Mouse (Mus musculus): Measurements from ENCODE around the gene Pla2g2e.
"Not testable (repeated sequence)": the region's sequence is repeated elsewhere in the genome, so short reads cannot be mapped to it uniquely, and the experiment has no call there.

The Pla2g2e gene

DNA sequence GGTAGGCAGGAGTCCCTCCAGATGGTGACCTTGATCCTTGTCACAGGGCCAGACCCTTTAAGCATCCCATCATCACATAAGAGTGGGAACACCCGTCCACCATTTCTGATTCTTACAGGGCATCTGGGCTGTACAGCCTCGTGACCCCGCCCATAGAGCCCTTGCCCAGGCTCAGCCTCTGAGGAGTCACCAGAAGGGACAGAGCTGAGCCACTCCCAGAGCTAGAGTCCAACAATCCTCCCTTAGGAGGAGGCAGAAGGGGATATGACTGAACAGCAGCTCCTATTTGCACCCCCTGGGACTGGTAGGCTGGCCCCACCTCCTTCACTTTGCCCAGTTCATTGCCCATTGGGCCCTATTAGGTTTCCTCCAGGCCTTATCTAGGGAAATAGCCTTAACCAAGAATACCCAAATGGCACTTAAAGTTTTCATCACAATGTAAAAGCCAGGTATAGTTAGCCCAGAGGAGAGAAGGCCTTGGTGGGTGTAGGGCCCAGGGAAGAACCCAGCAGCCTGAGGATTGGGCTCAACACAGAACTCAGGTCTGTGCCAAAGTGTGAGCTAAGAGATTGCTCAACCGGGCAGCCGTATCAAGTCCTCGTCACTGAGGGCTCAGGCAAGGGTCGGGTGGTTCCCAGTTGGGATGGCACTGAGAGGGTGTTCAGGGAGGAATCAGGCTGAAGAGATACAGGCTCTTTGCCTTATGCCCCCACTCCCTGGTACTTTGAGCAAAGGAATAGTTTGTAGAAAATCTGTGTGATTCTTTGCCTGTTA, 3.3 kb downstream of the Pla2g2e start:
- no peak for DNase-seq (ENCODE audit: low read depth in 2 of 2, low spot score in 2 of 2)

DNA sequence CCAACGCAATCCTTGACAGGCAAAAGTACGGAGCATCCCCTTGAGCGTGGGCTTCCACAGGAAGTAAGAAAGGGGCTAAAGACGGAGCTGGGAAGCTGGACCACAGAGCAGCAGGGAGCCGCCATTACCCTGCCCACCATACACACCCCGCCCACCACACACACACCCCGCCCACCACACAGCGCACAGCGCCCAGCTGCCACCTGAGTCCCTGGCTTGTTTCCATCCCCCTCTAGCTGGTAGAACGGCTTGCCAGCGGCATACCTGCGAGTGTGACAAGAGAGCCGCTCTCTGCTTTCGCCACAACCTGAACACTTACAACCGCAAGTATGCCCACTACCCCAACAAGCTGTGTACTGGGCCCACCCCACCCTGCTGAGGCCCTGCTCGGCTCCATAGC, 4.4 kb downstream of the Pla2g2e start:
- DNase-seq (ENCODE audit: low read depth in 2 of 2, low spot score in 2 of 2), result no peak

DNA sequence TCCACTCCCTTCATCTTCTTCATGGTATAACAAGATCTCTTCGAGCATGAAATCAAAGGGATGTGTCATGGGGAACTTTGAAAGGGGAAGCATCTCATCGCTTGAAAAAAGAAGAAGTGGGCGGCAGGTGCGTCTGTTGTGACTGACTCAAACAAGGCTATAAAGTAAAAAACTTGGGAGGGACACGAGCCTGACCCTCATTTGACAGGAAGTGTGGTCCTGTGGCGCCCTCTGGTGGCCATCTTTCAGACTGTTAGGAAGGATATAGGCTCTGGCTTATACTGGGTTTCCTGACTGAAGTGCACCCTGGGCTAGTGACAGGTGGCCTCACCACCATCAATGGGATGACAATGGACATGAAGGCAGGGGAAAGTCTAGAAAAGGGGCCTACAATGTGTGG, 6.5 kb downstream of the Pla2g2e start:
- DNase-seq (ENCODE audit: low read depth in 2 of 2, low spot score in 2 of 2), result peak; percentile 60 to 71

DNA sequence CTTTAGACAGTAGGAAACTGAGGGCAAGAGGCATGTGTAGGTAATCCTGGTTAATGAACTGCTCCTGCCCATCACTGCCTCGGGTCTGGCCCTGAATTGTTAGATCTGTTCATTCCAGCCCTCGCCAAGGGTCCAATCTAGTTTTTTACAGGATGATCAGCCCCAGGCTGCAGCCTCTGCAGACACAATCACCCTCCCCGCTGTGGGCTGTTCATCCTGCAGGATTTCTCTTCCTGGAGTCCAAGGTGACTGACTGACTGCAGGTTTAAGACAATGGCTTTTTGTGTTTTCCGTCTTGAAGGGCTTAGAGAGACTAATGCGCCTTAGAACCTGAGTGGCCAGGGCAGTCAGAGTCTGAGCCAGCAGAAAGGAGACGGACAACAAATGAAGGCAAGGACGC, 11.4 kb downstream of the Pla2g2e start:
- no peak for DNase-seq (ENCODE audit: low read depth in 2 of 2, low spot score in 2 of 2)

DNA sequence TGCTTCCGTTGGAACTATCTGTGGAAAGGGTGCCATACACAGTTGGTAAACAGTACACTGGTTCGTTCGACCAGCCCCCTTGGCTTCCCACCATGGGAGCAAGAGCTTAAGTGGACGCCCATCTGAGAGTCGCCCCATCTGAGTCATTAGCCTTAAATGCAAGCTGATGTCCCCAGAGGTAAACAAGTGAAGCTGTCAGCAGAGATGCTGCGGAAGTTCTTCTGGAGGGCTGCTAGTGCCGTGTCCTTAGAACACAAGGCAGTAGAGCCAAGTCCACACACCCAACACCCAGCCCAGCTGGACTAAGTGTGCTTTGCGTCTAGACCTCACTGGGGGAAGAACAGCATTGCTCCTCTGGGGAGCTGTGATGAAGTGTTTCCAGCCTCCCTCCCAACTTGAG, 11.9 kb downstream of the Pla2g2e start:
- no peak for DNase-seq (ENCODE audit: low read depth in 2 of 2, low spot score in 2 of 2)

DNA sequence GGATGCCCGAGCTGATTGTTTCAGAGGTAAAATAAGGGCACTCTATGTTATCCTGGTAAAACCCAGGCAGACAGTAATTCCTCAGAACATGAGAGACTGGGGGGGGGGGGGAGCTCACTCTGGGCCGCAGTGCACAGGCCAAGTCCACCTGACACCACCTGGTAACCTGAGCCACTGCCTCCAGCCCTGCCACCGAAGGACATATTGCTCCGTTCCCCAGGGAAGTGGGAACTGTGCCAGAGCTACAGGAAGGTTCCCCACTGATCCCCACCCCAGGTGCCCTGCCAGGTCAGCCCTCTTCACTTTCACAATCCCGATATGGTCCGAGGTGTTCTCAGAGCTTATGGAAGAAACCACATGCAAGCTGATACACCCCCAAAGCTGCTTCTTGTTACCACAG, 14.9 kb downstream of the Pla2g2e start:
- DNase-seq (ENCODE audit: low read depth in 2 of 2, low spot score in 2 of 2), result no peak

DNA sequence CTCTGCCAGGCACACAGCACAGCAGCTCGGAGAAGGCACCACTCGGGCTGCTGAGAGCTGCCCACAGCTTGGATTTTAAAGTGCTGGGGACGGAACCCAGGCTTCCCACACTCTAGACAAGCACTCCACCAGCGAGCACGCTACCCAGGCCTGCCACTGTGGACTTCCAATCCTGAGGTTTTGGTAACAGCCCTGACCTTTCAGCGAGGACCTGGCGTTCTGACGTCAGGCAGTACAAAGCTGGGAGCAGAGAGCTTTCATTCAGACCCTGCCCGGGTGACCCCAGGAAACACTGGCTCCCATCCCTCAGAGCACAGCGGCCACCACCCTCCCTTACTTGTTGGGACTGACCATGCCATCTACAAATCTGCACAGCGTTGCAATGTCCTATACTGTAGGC, 16.0 kb downstream of the Pla2g2e start:
- DNase-seq (ENCODE audit: low read depth in 2 of 2, low spot score in 2 of 2), result not testable (repeated sequence)

DNA sequence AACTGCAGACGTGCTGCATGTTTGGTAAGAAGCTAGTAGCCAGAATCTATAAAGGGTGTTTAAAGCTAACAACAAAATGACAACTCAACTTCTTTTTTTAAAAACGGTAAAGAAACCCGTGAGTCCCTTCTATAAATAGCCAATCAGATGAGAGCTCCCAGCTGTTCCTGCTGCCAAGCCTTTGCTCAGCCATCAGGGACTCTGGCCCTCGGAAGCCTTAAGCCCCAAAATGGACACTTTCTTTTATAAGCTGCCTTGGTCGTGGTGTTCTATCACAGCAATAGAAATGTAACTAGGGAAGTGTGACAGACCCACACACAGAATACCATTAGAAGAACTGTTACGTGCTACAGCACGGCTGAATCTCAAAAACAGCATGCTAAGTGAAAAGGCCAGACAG, 21.6 kb downstream of the Pla2g2e start:
- no peak for DNase-seq (ENCODE audit: low read depth in 2 of 2, low spot score in 2 of 2)

DNA sequence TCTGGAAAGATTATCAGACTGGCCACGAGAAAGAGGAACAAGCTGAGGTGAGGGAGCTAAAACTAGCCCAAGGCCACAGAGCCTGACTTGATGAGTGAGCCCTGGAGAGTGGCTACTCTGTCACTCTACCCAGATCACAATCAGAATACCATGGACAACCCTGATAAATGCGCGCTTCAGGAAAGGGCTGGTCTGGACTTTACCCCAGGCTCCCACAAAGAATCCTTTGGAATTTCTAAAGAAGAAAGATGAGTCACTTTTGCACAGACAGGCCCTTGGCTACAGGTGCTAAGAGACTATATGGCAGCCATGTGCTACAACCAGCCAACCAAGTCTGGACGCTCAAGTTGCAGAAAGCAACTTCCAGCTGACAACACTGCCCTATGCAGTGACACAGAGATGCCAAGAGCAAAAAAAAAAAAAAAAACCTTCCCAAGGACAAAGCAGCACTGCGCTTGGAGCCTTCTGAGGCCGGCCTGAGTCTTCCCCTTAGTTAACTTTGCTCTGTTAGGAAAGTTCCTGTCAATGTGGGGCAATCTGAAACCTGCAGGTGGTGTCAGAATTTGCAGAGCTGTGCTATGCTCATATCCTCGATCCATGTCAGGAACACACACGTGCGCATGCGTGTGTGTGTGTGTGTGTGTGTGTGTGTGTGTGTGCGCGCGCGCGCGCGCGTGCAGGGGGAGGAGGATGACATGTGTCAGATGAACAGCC, 28.0 kb downstream of the Pla2g2e start:
- no peak for DNase-seq (ENCODE audit: low read depth in 2 of 2, low spot score in 2 of 2)

DNA sequence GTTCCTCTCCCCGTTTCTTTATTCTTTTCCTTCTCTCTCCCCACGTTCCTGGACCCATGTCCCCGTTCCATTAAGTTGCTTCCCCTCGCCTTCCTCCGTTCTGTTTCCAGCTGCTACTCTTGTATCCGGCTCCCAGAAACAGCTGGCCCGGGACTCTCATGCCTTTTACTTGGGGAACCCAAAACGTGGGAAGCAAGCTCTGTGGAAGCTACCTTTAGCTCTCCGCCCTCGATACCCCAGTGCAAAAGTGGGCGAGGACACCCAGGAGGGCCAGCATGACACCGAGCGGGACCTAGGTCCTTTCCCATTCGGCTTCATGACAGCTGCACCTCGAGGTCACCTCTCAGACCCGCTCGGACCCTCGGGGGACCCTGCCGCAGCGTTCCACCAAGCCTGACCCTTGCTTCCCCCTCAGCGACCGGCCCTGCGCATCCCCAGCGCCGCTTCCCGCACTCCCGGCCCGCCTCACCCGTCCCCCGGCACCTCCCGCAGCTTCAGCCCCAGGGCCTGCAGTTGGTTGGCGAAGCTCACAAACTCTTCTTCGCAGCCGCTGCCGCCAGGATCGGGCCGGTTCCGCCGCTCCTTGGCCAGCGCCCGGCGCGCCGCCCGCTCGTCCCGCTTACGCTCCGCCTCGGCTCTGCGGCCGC, 35.5 kb downstream of the Pla2g2e start:
- peak; percentile 9 to 14 for DNase-seq (ENCODE audit: low read depth in 2 of 2, low spot score in 2 of 2)

DNA sequence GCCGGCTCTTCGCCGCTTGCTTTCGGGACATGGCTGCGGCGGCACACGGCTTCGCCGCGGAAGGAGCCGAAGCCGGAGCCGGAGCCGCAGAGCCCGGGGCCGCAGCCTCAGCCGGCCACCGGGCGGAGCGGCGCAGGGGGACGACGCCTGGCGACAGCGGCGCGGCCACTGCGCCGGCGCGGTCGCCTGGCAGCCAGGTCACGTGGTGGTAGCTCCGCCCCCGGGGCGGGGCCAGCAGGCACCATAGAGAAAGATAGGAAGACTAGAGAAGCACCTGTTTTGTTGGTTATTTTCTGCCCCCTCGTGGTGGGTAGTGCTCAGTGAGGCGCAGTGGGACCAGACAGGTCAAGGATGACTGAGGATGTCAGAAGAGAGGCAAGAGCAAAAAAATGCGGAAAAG, 36.1 kb downstream of the Pla2g2e start, which contains the start of gene Otud3:
Otud3 (minus strand) TSS at position 149 of the 400 bp plus-strand sequence.
- peak; percentile 91 to 97 for DNase-seq (ENCODE audit: low read depth in 2 of 2, low spot score in 2 of 2)

DNA sequence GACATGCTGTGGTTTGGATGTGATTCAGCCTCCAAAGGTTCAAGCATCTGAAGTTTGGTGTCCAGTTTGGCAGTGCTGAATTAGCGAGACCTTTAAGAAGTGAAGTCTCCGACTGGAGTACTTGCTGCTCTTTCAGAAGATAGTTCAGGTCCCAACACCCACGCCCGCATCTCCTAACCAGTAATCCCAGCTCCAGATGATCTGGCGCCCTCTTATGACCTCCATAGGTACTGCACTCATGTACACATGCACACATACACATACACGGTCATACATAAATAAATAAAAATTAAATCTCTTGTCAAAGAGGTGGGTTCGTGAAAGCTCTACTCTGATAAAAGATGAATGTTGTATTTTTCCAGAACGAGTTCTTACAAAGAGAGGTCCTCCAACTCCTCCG, 39.5 kb downstream of the Pla2g2e start:
- DNase-seq (ENCODE audit: low read depth in 2 of 2, low spot score in 2 of 2), result no peak

DNA sequence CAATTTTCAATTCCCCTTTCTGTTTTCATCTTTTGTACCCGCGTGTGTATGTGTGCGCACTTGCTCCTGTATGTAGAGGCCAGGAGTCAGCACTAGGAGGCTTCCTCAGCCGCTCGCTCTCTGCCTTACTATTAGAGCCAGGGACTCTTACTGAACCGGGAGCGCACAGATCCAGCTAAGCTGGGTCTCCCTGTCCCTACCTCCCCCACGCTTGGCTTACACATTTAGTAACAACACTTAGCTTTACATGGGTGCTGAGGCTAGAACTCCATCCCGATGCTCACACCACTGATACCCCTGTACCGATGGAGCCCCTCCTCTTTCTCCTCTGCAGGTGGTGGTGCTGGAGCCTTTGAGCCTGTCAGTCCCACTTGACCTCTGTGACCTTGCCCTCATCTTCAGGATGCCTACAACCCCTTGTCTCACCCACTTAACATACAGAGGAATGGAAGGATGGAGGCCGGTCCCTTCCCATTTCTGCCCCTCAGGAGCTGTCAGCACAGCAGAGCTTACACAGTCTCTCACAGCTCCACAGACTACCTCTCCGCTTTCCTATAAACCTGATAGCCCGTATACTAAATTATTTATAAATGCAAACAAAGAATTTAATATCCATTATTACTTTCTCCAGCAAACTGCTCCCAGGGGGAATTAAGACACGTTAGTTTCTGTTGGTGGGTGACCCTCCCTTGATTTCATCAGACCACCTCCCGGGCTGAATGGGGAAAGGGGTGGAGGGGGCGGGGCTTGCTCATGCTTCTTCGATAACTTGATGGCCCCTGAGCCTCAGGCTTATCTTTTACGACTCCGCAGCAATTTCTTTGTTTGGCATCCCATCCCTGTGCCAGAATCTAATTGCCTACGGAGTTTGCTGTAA, 43.8 kb downstream of the Pla2g2e start:
- no peak for DNase-seq (ENCODE audit: low read depth in 2 of 2, low spot score in 2 of 2)

DNA sequence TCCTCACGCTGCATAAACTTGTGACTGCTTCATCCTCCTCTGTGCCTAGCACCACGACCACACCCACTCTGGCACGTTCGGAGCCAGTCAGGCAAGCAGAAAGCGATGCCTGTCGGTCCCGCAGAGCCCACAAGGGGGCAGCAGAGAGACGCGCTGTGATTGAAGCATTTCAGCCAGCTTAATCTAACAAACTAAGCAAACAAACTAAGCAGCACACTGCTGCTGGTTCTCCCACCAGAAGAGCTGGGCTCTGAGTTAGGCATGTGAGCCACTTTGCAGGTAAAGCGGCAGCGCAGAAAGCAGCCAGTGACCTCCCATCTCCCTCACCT, 44.4 kb downstream of the Pla2g2e start:
- DNase-seq (ENCODE audit: low read depth in 2 of 2, low spot score in 2 of 2), result peak; percentile 94 to 97

DNA sequence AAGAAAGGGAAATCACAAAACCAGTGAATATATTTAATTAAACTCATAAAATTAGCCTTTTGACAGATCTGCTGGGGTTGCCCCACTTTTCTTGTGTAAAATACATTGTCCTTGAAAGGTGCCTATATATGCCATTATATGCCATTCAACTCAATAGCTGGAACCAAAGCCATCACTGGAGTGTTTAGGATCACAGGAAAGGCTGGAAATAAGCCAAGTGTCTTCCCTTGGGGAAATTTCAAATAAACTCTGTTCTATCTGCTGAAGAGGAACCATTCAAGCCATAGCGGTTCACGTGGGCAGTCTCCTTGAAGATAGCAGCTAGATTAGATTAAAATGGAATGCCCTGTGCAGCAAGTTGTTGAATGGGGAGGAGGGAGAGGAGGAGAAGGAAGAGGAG, 47.8 kb downstream of the Pla2g2e start:
- DNase-seq (ENCODE audit: low read depth in 2 of 2, low spot score in 2 of 2), result no peak

Measured in CD8-positive naive resting alpha-beta T cell, adult 2 months (primary cell).